Mouse (Mus musculus) B cell, adult 2 months (primary cell): ENCODE measurements around the gene Tnrc6c.

Source experiments
- DNase-seq, 2 experiments: peaks; one replicate each; pipeline ENCODE4 v3.0.0; 2022

The Tnrc6c gene

DNA sequence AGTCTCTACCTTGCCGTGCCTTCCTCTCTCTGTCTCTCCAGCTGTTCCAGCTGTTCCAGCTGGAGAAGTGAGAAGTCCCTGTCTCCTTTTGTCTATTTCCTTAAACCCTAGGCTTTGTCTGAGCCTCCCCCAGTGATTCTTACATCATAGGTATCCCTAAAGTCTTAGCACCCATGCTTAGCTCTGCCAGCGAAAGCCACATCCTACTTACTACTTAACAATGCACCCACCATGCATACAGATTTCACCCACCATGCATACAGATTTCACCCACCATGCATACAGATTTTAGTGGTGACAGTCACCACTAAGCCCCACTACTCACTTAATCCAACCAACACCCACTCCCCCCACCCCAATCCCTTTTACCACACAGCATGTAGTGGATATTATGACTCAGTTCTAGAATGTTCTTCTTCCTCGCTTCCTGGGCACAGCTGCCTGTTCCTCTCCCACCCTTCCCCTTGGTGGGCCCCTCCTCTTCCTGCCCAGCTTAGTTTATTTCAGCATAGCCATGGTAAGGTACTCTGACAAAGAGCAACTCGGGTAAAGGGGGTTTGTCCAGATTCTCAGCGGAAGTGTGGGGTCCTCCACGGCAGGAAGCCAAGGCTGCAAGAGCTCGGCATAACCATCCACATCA, 14.6 kb upstream of the Tnrc6c start:
- DNase-seq = no peak

DNA sequence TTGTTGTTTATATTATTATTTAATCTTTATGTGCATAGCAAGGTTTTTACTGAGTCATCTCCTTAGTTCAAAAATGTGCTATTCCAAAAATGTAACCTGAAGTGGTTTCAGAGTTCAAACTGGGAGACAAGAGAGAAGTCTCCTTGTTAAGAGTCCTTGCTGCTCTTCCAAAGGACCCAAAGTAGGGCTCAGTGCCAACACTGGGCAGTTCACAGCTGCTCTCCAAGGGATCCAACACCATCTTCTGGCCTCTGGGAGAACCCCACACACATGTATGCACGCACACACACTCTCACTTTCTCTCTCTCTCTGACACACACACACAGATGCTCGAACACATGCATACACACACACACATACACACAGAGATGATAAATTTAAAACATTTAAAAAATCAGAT, 11.9 kb upstream of the Tnrc6c start:
- DNase-seq = no peak

- no peak for DNase-seq
Observed at GRCm38 (mm10) chr11:117643240-117643639, 10.8 kb upstream of the Tnrc6c start.

DNA sequence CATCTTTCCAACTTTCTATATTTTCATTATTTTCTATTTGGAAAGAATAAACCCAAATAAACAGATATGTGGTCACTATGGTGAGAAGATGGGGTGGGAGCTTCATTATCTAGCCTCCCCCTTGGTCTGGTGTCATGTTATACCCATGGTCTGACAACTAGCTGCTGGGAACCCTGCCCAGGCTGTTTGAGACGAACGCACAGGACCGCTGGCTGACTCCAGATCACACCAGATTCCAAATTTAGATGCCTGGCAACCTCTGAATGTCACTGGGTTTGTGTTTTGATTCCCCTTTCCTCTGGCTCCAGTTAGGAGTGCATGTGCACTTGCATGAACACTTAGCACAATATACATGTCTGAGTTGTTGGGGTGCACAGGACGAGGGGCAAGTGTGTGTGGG, 7.3 kb upstream of the Tnrc6c start:
- no peak for DNase-seq

- DNase-seq = no peak
Observed at GRCm38 (mm10) chr11:117648005-117648404, 6.1 kb upstream of the Tnrc6c start.

- DNase-seq = no peak
Observed at GRCm38 (mm10) chr11:117650721-117651644, 3.1 kb upstream of the Tnrc6c start.

DNA sequence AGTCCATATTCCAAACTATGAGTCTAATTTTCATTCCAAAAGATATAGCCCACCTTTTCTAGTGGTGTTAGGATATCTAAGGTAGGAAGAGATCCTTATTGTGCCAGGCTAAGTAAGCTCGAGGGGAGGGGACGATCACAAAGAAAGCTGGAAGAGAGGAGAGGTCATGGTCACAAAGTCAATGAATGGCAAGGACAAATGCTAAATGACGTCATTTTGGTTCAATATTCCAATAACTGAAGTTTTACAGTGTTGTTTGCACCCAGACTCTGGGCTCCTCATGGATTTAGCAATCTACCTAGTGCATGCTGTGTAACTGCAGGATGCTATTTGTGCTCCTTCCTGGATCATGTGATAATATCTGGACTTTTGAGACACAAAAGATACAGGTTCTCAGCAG, 1.2 kb upstream of the Tnrc6c start:
- DNase-seq = no peak

- DNase-seq = peak; percentile 98 to 99
Observed at GRCm38 (mm10) chr11:117654380-117654924, 363 bp downstream of the Tnrc6c start.

GRCm38 (mm10) chr11:117654934-117655291, 824 bp downstream of the Tnrc6c start:
- no peak for DNase-seq

DNA sequence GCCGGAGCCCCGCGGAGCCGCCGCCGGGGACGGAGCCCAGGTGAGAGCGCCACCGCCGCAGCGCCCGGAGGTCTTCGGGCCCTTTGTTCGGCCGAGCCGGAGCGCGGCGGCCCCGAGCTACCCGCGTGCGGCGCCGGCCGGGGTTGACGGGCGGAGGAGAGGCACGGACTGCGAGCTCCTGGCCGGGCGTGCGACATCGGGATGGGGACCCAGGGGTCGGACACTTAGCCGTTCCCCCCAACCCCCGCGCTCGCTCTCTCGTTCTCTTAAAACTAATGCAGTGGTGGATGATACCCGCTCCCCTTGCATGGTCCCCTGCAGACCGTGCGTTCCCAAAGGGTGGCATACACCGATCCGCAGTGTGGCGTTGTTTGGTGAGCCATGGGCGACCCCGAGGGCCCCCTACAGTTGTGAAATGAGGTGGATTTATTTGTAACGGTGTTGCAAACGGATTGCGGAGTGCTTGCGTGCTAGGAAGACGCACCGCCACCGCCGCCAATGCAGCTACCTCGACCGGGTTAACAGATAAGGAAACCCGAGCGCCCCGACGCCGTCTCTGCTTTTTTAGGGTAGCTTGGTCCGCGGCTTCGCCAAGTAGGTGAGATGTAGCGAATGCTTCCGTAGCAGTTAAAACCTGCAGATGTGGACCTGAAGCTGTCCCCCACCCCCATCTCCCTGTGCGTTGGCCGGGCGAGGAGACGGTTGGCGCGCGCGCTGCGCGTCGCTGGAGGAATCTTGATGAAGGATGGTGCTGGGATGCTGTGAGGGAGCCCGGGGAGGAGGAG, 1.4 kb downstream of the Tnrc6c start:
- peak; percentile 61 for DNase-seq

- DNase-seq = no peak
Observed at GRCm38 (mm10) chr11:117656077-117656401, 1.9 kb downstream of the Tnrc6c start.

DNA sequence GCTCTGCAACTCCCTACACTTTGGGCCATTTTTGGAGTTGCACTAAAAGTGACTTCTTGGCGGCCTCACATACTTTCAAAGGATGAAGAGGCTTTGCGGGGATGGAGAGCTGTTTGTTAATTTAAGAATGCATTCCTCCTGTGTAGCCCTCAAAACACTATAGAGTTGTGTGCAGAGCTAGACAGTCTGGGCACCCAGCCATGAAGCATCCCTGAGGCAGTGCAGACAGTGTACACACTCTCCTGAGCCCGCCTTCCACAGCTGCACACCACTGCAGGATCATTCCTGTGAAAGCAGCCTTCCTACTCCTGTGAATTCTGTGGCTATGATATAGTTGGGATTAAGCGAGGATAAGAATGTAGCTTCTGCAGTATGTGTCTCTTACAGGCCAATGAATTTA, 4.9 kb downstream of the Tnrc6c start:
- no peak for DNase-seq

DNA sequence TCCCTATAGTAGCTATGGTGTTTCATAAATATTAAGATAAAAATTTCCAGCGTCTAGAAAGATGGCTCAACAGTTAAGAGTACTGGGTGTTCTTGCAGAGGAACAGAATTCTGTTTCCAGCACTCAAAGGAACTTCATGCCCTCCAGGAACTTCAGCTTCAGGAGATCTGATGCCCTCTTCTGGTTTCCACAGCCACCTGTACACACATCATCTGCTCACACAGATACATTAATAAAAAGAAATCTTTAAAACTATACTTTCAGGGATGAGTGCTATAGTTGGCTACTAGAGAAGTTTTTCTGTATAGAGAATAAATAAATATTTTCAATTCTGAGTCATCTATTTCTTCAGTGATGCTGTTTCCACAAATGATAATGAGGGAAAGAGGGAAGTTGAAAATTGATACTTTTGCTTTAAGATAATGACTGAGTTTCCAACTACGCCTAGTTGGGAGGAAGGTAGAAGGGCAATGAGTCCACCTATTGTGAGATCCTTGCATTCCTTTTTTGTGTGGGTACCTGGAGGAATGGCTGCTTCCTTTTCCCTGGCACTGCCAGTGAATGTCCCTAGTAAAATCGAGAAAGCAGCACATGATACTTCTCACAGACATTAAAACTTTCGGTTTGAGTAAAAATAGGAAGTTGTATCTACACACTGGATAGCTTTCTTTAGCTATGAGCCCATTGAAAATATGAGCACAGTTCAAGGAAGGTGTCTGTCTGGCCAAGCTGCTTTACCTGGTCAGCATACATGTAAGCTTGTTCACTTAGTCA, 9.1 kb downstream of the Tnrc6c start:
- peak; percentile 47 to 61 for DNase-seq

DNA sequence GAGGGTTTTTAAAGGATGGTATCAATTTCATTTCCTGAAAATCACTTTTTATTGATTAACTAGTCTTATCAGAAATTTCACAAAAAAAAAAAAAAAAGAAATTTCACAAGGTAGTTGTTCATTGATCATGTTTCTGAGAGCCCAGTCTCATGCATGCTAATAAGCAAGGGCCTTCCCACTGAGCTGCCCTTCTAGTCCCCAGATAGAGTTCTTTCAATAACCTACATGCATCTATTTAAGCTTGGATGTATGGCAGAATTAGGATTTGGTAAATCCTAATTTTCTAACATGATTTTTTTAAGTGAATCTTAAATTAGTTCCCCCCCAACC, 9.7 kb downstream of the Tnrc6c start:
- no peak for DNase-seq

- no peak for DNase-seq
Observed at GRCm38 (mm10) chr11:117665189-117665588, 11.1 kb downstream of the Tnrc6c start.

DNA sequence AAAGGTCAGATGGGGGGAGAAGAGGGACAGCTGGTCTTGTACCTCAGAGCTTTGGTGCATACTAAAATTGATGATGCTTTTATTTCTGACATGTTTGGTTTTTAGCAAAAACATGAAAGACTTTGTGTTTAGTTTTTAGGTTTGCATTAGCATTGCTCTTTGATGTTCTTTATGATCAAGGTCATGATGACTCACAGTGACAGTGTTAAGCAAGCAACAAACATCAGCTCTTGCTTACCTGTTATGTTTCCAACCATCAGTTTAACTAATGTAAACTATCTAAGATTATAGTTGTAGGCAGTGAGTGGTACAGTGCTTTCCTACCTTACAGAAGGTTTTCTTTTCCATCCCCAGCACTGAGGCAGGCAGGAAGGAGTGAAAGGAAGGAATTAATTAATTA, 12.5 kb downstream of the Tnrc6c start:
- DNase-seq = no peak

GRCm38 (mm10) chr11:117667152-117667551, 13.1 kb downstream of the Tnrc6c start:
- no peak for DNase-seq

- DNase-seq = no peak
Observed at GRCm38 (mm10) chr11:117667825-117668224, 13.7 kb downstream of the Tnrc6c start.

DNA sequence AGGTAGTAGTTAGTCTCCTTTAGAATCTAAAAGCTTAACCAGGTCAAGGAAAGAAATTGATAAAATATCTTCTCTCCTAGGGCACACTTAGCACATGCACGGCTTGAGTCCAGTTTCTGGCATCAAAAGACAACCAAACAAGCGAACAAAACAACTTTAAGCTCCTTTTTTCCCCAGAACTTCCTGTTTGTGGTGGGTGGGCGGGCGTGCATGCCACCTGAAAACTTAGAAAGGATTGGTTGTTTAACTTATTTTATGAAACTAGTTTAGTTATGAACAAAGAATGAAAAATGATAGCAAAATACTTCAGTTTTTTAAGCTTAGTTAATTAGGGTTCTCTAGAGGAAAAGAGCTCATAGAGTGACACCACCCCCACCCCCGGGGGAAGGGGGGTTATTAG, 17.5 kb downstream of the Tnrc6c start:
- no peak for DNase-seq

GRCm38 (mm10) chr11:117674531-117674930, 20.4 kb downstream of the Tnrc6c start:
- DNase-seq = peak; percentile 36 to 38

- no peak for DNase-seq
Observed at GRCm38 (mm10) chr11:117676649-117677048, 22.6 kb downstream of the Tnrc6c start.

GRCm38 (mm10) chr11:117677111-117677510, 23.0 kb downstream of the Tnrc6c start:
- no peak for DNase-seq

DNA sequence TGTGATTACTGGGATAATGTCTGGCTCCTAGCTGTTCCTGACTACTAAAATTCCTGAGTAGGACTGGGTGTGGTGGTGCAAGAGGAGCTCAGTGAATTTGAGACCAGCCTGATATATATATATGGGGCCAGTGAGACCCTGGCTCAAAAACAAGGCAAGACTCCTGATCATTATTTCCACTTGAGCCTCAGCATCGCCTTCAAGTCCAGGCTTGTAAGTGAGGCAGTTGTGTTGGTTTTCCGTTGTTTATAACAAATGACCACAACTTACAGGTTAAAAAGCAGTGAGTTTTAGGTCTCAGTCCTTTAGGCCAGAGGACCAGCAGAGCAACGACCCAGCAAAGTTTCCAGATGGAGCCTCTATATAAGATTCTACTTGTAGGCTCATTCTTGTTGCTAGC, 23.5 kb downstream of the Tnrc6c start:
- no peak for DNase-seq
